Mouse (Mus musculus) frontal cortex, postnatal 36 days (tissue): Measurements from ENCODE around the gene Vps25.

Experiments used
- DNase-seq, 2 experiments: peaks; one replicate each; pipeline ENCODE4 v3.0.0; 2022; ENCODE audit warnings: low spot score in 2 of 2

Gene Vps25

GRCm38 (mm10) chr11:101275309-101275708, 21.8 kb downstream of the Vps25 start:
- DNase-seq: no peak

- DNase-seq: no peak
These were observed 23.0 kb downstream of the Vps25 start for GRCm38 (mm10) chr11:101276319-101277070.

DNA sequence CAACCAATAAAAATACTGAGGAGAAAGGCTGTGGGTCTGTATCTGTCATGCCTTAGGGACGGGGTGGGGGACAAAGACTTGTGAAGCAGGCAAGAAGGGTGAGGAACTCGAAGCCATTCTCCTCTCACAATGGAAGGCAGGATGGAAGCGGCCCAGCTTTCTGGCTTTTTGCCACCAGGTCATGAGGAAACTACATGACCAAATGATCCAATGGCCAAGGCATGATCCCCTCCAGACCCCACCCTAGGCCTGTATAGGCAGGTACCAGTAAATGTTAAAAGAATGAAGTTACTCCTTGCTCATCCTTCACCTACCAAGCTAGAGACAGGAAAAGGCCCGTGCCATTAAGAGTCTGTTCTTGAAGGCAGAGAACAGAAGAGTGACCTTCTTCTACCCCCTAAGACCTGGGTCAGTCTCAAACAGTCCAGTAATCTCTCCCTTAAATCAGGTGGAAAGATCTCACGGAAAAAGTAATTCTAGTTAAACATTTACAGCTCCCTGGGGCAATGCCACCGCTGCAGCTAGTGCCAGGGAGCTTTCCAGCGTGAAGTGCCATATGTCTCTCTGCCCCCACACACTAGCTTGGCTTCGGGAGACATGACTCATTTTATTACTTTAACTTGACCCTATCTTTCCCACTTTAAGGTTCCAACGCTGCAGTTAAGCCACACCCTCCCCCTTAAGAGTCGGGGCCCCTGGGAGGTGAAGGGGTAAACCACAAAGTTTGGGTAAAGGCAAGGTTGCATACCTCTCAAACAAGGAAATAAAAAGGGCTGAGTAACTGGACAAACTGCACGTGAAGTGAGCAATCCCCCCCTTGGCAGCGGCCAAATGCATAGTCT, 24.1 kb downstream of the Vps25 start:
- DNase-seq: peak; percentile 30 to 48

GRCm38 (mm10) chr11:101278223-101279192, 25.0 kb downstream of the Vps25 start, which contains the start of the genes Cntd1 and Coa3:
Cntd1 (plus strand) TSS chr11:101279012.
Coa3 (minus strand) TSS chr11:101279114.
- peak; percentile 84 to 91 for DNase-seq

DNA sequence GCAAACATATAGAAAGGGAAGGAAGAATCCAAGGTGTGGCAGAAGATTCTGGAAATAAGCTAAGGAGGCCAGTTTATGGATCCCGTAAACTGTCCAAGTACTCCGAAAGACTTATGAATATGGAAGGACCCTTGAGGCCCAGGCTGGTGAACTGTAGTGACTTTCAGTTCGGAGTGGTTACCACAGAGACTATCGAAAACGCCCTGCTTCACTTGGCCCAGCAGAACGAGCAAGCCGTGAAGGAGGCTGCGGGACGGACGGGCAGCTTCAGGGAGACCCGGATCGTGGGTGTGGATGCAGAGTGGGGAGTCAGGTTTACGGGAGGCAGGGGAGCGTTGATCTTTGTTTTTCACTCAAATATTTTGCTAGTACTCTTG, 25.7 kb downstream of the Vps25 start:
- DNase-seq: no peak

GRCm38 (mm10) chr11:101280837-101281236, 27.3 kb downstream of the Vps25 start:
- DNase-seq: no peak

- DNase-seq: no peak
These were observed 29.4 kb downstream of the Vps25 start for GRCm38 (mm10) chr11:101282896-101283295.

- no peak for DNase-seq
These were observed 30.3 kb downstream of the Vps25 start for GRCm38 (mm10) chr11:101283805-101284204.

DNA sequence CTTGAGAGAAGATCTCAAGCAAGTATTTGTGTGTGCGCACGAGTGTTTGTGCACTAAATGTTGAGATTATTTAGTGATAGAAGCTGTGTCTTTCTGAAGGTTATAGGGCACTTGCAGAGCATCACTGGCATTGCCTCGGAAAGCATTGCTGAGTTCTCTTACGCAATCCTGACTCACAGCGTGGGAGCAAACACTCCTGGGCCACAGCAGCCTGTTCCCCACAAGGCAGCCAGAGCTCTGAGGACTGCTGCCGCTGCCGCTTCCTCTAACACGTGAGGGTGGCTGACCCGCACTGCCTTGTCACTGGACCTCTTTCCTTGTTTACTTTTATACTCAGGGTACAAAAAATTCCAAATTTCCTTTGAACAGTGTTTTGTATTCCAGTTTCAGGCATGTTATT, 33.8 kb downstream of the Vps25 start:
- peak in 1 of 2 experiments; percentile 14 for DNase-seq

GRCm38 (mm10) chr11:101291231-101291630, 37.7 kb downstream of the Vps25 start:
- no peak for DNase-seq

DNA sequence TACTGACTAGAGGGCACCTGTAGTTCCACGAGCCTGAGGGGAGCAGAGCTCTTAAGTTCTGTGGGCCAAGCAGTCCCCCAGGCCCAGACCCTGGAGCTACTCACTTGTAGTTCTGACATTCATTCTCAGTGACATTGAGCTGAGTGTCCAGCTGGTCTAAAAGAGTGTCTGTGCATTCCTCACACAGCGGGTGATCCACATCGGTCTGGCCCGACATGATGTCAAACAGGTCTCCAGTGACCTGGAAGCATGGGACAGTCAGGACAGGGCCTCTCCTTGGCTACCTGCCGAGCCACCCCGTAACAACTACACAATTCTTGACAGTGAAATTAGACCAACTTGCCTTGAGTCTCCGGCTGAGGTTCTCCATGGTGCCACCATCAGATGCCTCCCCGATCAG, 41.7 kb downstream of the Vps25 start:
- DNase-seq: no peak

DNA sequence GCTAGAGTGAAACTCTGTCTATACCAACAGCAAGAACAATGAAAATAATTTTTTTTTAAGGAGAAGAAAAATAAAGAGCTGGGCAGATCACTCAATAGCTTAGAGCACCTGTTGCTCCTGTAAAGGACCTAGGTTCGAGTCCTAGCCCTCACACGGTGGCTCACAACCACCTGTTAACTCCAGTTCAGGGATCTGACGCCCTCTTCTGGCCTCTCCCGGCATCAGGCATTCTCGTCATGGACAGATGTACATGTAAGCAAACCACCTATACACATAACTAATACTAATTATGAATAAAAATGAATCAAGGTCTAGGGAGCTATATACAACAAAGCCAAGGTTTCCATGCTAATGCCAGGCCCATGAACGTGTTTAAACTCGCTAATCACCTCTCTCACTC, 47.4 kb downstream of the Vps25 start:
- DNase-seq: no peak

- no peak for DNase-seq
These were observed 47.9 kb downstream of the Vps25 start for GRCm38 (mm10) chr11:101301299-101302003.

DNA sequence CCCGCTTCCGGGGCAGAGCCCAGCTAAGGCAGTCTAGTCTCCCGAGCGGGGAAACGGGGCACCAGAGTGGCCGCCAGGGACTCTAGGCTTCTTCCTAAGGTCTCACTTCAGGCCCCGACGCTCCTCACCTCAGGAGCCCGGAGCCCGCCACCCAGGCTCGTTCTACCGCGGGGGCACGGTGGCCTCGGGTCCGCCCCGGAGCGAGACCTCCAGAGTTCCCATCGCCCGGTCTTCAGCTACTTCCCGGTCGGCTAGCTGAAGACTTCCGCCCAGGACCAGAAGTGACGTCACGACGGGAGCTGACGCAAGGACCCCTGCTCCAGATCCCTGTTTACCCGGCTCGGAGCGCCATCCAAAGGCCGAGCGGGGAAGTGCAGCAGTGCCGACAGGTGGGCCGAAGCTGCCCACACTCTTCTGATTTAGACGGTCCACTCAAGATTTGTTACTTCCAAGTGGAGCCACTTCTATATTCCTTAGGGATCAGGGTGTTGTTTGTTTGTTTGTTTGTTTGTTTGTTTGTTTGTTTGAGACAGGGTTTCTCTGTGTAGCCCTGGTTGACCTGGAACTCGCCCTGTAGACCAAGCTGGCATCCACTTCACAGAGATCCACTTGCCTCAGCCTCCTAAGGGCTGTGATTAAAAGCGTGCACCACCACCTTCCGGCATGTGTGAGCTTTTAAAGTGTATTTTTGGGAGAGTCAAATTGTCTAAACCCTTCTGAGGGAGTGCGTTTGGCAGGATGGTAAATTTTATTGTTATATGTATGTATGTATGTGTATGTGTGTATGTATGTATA, 48.7 kb downstream of the Vps25 start, which contains the start of gene Becn1:
Becn1 (minus strand) TSS at position 283 of the 795 bp plus-strand sequence.
- DNase-seq: peak; percentile 95 to 97

- no peak for DNase-seq
These were observed 54.2 kb downstream of the Vps25 start for GRCm38 (mm10) chr11:101307744-101308143.
